Mouse (Mus musculus): ENCODE results near the gene Shisa9.
"Not testable (repeated sequence)": the region's sequence is repeated elsewhere in the genome, so short reads cannot be mapped to it uniquely, and the experiment has no call there.

Shisa9 gene

GRCm38 (mm10) chr16:11983616-11984270 is at the start of gene Shisa9:
Gene Shisa9, plus strand, starts transcription at chr16:11984113.
- no peak for DNase-seq

DNA sequence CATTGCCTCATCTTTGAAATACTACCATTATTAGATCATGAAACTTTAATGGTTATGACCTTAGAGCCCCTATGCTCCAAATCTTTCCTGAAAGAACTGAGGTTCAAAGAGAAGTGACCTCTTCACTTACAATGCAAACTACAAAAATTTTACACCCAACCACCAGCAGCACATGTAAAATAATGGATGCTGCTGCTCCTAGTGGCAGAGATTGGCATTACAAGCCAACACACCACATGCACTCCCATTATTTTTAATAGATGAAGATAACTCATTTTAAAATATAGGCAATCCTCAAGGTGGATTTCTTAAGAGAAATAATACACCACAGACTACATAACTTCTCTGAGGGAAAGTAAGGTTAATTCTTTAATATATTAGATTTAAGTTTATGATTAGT is 43.4 kb upstream of the Shisa9 start:
- DNase-seq, result peak; percentile 59 to 62

DNA sequence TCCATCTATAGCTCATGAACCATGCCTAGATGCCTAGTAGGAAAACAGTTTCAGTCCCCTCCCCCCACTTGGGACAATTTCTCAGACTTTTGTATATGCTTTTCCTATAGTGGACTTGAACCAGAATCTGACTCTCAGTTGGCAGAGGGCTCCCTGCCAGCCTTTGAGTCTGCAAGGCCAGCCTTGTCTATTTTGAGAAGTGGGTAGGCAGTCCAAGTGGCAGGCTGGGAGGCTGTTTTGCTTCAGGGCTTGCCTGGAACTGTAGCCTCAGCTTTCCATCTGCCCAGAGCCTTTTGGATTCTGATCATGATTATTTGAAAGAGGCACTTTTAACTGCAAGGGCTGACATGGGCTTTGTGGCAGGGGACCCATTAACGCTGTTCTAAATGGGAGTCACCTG is 23.2 kb upstream of the Shisa9 start:
- no peak for DNase-seq

DNA sequence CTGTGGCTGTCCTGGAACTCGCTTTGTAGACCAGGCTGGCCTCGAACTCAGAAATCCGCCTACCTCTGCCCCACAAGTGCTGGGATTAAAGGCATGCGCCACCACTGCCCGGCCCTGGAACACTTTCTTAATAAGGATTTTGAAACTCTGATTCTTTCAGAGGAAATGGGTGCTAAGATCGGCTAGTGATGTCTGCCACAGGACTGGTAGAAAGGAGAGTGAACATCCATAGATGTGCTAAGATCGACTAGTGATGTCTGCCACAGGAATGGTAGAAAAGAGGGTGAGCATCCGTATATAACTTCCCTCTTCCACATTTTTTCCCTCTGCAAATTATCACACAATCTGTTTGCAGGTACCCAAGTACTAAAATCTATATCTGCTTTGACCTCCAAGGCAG is 17.9 kb upstream of the Shisa9 start:
- no peak for DNase-seq

DNA sequence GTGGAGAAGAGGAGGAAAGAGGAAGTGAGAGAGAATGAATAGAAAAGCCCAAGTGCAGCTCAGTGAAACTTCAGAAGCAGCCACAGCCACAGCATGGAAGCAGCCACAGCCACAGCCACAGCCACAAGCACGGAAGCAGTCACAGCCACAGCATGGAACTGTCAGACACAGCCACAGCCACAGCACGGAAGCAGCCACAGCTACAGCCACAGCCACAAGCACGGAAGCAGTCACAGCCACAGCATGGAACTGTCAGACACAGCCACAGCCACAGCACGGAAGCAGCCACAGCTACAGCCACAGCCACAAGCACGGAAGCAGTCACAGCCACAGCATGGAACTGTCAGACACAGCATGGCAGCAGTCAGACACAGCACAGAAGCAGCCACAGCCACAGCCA is 17.1 kb upstream of the Shisa9 start:
- not testable (repeated sequence) for DNase-seq

- no peak for DNase-seq
Observed at GRCm38 (mm10) chr16:11967579-11967978, 16.3 kb upstream of the Shisa9 start.

GRCm38 (mm10) chr16:11973707-11974106 is 10.2 kb upstream of the Shisa9 start:
- no peak for DNase-seq

DNA sequence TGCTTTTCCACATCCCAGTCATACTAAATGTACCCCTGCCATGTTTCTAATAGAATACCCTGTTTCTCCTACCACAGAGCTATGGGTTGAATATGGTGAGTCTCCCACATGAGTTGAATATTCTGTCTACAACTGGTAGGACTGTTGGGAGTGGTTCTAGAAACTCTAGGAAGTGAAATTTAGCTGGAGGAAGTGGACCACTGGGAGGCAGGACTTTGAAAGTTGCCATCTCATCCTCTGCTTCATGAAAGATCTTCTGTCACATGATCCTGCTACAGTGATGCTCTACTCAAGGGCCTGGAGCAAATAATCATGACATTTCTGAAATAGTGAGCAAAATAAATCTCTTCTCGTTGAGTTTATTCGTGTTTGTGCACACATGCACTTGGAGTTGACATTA is 7.2 kb upstream of the Shisa9 start:
- no peak for DNase-seq

- no peak for DNase-seq
Observed at GRCm38 (mm10) chr16:11980764-11981163, 3.1 kb upstream of the Shisa9 start.

- DNase-seq, result no peak
Observed at GRCm38 (mm10) chr16:11983106-11983615, 752 bp upstream of the Shisa9 start.

DNA sequence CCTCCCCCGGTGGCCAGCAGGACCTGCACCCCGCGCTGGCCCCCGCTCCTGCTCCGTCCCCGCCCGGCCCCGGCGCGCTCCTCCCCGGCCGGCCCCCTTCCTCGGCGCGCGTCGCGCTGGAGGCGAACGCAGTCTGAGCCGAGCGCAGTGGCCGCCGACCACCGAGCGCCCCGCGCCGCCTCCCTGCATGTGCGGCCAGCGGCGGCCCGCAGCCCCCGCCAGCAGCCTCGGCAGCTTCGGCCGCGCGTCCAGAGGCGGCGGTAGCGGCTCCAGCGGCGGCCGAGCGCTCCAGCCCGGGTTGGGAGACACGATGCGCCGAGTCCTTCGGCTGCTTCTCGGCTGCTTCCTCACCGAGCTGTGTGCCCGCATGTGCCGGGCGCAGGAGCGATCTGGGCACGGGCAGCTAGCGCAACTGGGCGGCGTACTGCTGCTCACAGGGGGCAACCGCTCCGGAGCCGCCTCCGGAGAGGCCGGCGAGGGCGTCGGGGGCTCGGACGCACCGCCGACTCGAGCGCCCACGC is 418 bp downstream of the Shisa9 start:
- no peak for DNase-seq

GRCm38 (mm10) chr16:11987056-11987455 is 3.1 kb downstream of the Shisa9 start:
- DNase-seq, result no peak

DNA sequence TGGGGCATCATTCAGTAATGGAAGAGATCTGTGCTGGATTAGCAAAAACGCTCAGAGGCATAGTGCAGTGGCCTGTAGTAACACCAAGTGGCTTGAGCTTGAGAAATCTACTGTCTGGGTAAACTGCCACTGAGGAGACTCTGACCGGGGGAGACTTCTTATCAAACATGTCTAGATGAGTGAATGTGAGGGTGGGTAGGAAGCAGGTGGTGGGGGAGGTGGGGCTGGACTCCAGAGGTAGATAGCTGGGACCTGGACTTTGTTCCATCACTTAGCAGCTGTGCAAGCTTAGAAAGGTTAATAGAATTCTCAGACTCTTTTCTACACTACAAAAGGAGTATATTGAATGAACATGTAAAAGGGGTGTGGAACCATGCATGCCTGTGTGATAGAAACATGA is 21.3 kb downstream of the Shisa9 start:
- DNase-seq, result no peak

- DNase-seq, result no peak
Observed at GRCm38 (mm10) chr16:12010136-12010535, 26.2 kb downstream of the Shisa9 start.

DNA sequence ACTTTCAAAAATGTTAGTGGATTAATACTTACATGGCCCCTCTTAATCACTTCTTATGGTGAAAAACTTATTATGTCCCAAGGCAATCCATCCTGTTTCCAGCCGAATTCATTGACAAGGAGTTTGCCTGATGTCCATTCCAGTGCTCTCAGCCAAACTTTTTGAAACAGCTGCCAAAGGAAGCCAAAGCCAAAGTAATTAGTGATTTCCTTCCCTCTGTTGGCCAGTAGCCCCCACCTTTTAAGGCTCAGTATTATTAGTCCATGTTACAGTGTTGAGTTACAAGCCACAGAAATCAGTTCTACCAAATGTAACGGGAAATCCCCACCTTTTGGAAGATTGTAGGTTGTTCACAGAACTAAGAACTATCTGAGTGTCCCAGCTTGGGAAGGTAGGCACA is 28.8 kb downstream of the Shisa9 start:
- no peak for DNase-seq

- no peak for DNase-seq
Observed at GRCm38 (mm10) chr16:12014523-12014922, 30.6 kb downstream of the Shisa9 start.

- DNase-seq, result no peak
Observed at GRCm38 (mm10) chr16:12017921-12018618, 34.2 kb downstream of the Shisa9 start.

DNA sequence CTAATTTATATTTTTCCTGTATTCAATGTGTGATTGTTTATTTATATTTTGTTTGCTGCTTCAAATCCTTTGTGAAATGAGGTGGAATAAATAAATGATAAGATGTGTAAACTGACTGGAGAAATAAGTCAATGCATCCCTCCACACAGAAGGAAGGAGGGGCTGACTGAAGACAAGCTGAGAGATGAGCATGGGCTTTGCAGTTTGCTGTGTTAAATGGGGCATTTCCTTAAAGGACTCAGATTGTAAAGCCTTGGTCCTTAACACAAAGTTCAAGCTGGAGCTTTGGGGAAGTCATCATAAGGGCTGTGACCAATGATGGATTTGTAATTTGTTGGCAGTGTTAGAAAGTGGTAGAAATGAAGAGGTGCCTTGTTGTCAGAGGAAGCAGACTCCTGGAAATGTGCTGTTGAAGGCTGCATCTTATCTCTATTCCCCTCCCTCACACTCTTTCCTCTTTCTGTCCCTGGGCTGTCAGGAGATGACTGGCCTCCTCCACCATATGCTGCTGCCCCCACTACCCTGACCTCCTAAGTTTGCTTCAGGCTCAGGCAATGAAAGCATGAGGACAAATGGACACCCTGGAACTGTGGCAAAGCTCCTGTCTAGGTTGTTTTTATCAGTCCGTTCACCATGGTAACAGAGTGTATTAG is 36.3 kb downstream of the Shisa9 start:
- DNase-seq, result no peak

- DNase-seq, result no peak
Observed at GRCm38 (mm10) chr16:12032441-12032840, 48.5 kb downstream of the Shisa9 start.

GRCm38 (mm10) chr16:12034868-12035267 is 51.0 kb downstream of the Shisa9 start:
- DNase-seq, result no peak

- DNase-seq, result no peak
Observed at GRCm38 (mm10) chr16:12035626-12036025, 51.7 kb downstream of the Shisa9 start.

GRCm38 (mm10) chr16:12040935-12041334 is 57.0 kb downstream of the Shisa9 start:
- DNase-seq, result no peak

DNA sequence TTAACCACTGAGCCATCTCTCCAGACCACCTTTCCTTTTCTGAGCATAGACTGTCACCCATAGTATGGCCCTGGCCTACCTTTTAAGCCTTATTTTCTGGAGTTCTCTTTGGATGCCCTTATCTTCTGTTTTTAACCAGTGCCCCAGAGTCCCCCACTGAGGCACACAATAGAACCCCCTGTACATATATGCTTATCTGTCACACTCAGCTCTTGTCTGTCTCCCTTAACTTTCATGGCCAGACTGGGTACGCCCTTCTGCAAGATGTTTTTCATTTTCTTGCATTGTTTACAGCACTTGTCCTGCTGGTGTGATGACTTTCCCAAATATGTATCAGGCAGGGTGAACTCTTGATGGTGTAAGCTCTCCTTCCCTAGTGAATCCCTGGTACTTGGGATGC is 68.1 kb downstream of the Shisa9 start:
- no peak for DNase-seq

DNA sequence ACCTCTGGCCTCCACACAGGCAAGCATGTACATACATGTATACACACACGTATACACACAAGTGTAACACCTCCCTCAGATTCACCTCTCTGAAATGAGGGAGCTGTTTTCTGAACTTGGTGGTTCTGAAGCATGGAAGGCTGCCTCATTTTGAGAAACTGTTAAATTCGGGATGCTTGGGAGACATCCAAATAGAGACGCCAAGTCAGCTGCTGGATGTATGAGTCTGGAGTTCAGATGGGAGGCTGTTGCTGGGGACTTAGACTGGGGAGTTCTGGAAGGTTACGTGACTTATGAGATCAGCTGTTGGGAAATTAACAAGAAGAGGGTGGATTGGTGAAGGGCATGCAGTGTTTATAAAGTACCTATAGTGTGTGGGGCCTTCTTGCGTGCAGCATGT is 88.7 kb downstream of the Shisa9 start:
- DNase-seq, result no peak

All from B cell, adult 2 months (primary cell).